Mouse (Mus musculus): ENCODE data around the gene Il17c. TPM values are rescaled to one million over a fixed set of nuclear protein-coding genes. Genes with fewer than 3 reads are reported as not detected.

Gene Il17c
- polyA plus RNA-seq, 1 experiment from 2014 or later, result not detected

- Histone ChIP-seq H3K27ac (no peak overlapping the region), H3K27me3 (peaks cover 43% of the 10 kb centered on the region), H3K4me1 (replicated peaks) (peaks cover 13% of the 10 kb centered on the region), H3K4me2 (no peak overlapping the region), H3K9me3 (no peaks in the 10 kb centered on the region), H3K9ac (no peak overlapping the region), H3K4me3 (no peak overlapping the region), H3K36me3 (peaks cover 48% of the 10 kb centered on the region)
- WGBS, result 75% methylated on average over 7 of the region's 7 CpGs
- ATAC-seq (ENCODE audit: low FRiP score), result no peak
Observed at GRCm38 (mm10) chr8:122464985-122465384, 43.2 kb downstream of the Il17c start.

GRCm38 (mm10) chr8:122467816-122468215 is 46.0 kb downstream of the Il17c start:
- no peaks in the 10 kb centered on the region for H3K9me3 ChIP-seq
- peaks cover 15% of the 10 kb centered on the region for H3K27me3 ChIP-seq
- H3K4me1 ChIP-seq (replicated peaks), result no peaks in the 10 kb centered on the region
- no peak for ATAC-seq (ENCODE audit: low FRiP score)
- H3K4me2 ChIP-seq, result no peak overlapping the region
- no peak overlapping the region for H3K4me3 ChIP-seq
- H3K27ac ChIP-seq, result no peak overlapping the region
- peaks cover 63% of the 10 kb centered on the region for H3K36me3 ChIP-seq
- 94% methylated on average over 13 of the region's 13 CpGs for WGBS
- no peak overlapping the region for H3K9ac ChIP-seq

DNA sequence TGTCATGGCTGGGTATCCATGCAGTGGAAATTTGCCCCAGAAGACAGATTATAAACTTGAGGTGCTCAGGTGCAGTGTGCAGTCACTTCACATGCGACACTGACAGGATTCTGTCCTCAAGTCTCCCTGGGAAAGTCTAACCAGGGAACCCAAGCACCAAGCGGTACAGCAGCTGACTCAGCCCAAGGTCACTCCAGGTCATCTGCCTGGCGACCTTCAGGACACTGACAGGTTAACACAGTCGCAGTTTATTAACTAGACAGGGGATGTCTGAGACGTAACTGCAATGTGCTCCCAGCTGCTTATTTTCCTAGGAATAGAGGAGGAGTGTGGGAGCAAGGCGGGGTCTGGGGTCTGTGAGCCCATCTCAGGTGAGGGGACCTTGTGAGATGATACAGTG is 47.6 kb downstream of the Il17c start:
- Histone ChIP-seq H3K27me3 (no peaks in the 10 kb centered on the region), H3K9me3 (no peaks in the 10 kb centered on the region), H3K36me3 (peaks cover 76% of the 10 kb centered on the region), H3K27ac (no peak overlapping the region), H3K4me3 (no peak overlapping the region), H3K4me2 (no peak overlapping the region), H3K4me1 (replicated peaks) (peaks cover 7% of the 10 kb centered on the region), H3K9ac (no peak overlapping the region)
- ATAC-seq (ENCODE audit: low FRiP score), result no peak
- WGBS, result 86% methylated on average over 6 of the region's 6 CpGs

- no peak for ATAC-seq (ENCODE audit: low FRiP score)
Observed at GRCm38 (mm10) chr8:122469965-122470364, 48.1 kb downstream of the Il17c start.

GRCm38 (mm10) chr8:122470691-122471090 is 48.9 kb downstream of the Il17c start:
- WGBS, result 84% methylated on average over 5 of the region's 5 CpGs
- no peak overlapping the region for H3K4me2 ChIP-seq
- ATAC-seq (ENCODE audit: low FRiP score), result no peak
- H3K9ac ChIP-seq, result 0 out of 2 replicates have a peak overlapping the region, but pooled peaks have one; percentile 3
- H3K36me3 ChIP-seq, result peaks cover 70% of the 10 kb centered on the region
- peaks cover 16% of the 10 kb centered on the region for H3K4me1 ChIP-seq (replicated peaks)
- H3K4me3 ChIP-seq, result no peak overlapping the region
- H3K9me3 ChIP-seq, result no peaks in the 10 kb centered on the region
- no peak overlapping the region for H3K27ac ChIP-seq
- no peaks in the 10 kb centered on the region for H3K27me3 ChIP-seq

More at GRCm38 (mm10) chr8:122469965-122470364, 48.1 kb downstream of the Il17c start:
- Histone ChIP-seq H3K4me1 (replicated peaks) (peaks cover 12% of the 10 kb centered on the region), H3K9ac (no peak overlapping the region), H3K36me3 (peaks cover 76% of the 10 kb centered on the region), H3K4me3 (no peak overlapping the region), H3K9me3 (no peaks in the 10 kb centered on the region), H3K4me2 (no peak overlapping the region), H3K27me3 (no peaks in the 10 kb centered on the region), H3K27ac (no peak overlapping the region)
- WGBS, result 85% methylated on average over 10 of the region's 10 CpGs

Small RNAs within 50 kb of the gene (microRNA-seq; reads per million reads assigned to microRNA genes)
- not detected for gene Gm24366

Other genes starting within 250 kb of the Il17c start
- gene Zfpm1, start 139.9 kb upstream of the Il17c start, polyA plus RNA-seq (2015; fragmentation: Nextera tagmentation; extraction: Ambion mirVana), result 1.4 and 1.5 TPM in 2 replicates
- gene Trhr2, start 61.3 kb upstream of the Il17c start, polyA plus RNA-seq (2015; fragmentation: Nextera tagmentation; extraction: Ambion mirVana), result not detected in 2 replicates
- 38.0 and 38.5 TPM in 2 replicates for gene Zc3h18, start 45.4 kb upstream of the Il17c start, polyA plus RNA-seq (2015; fragmentation: Nextera tagmentation; extraction: Ambion mirVana)
- 42.7 and 46.2 TPM in 2 replicates for gene Cyba, start 10.9 kb downstream of the Il17c start, polyA plus RNA-seq (2015; fragmentation: Nextera tagmentation; extraction: Ambion mirVana)
- gene Mvd, start 21.4 kb downstream of the Il17c start, polyA plus RNA-seq (2015; fragmentation: Nextera tagmentation; extraction: Ambion mirVana), result 44.7 and 48.2 TPM in 2 replicates
- not detected in 2 replicates for gene Snai3, start 38.7 kb downstream of the Il17c start, polyA plus RNA-seq (2015; fragmentation: Nextera tagmentation; extraction: Ambion mirVana)
- 37.1 and 37.9 TPM in 2 replicates for gene Rnf166, start 54.0 kb downstream of the Il17c start, polyA plus RNA-seq (2015; fragmentation: Nextera tagmentation; extraction: Ambion mirVana)
- 69.2 and 69.6 TPM in 2 replicates for gene Ctu2, start 54.1 kb downstream of the Il17c start, polyA plus RNA-seq (2015; fragmentation: Nextera tagmentation; extraction: Ambion mirVana)
- 2.5 and 3.2 TPM in 2 replicates for gene Piezo1, start 129.3 kb downstream of the Il17c start, polyA plus RNA-seq (2015; fragmentation: Nextera tagmentation; extraction: Ambion mirVana)
- 9.9 and 10.4 TPM in 2 replicates for gene Cdt1, start 146.0 kb downstream of the Il17c start, polyA plus RNA-seq (2015; fragmentation: Nextera tagmentation; extraction: Ambion mirVana)
- 153 and 157 TPM in 2 replicates for gene Aprt, start 154.9 kb downstream of the Il17c start, polyA plus RNA-seq (2015; fragmentation: Nextera tagmentation; extraction: Ambion mirVana)
- gene Galns, start 189.4 kb downstream of the Il17c start, polyA plus RNA-seq (2015; fragmentation: Nextera tagmentation; extraction: Ambion mirVana), result 5.4 and 6.1 TPM in 2 replicates
- 98.9 and 101 TPM in 2 replicates for gene Trappc2l, start 189.6 kb downstream of the Il17c start, polyA plus RNA-seq (2015; fragmentation: Nextera tagmentation; extraction: Ambion mirVana)
- not detected in 2 replicates for gene Pabpn1l, start 200.7 kb downstream of the Il17c start, polyA plus RNA-seq (2015; fragmentation: Nextera tagmentation; extraction: Ambion mirVana)

Measured in hindbrain, embryonic 13.5 days (tissue).